Mouse (Mus musculus) T-cell, adult 2 months (primary cell): Measurements from ENCODE around the gene Atp6v0c.
A peak's percentile ranks its signal among the peaks of the same experiment; 100 is the strongest.
"Not testable (repeated sequence)": the region's sequence is repeated elsewhere in the genome, so short reads cannot be mapped to it uniquely, and the experiment has no call there.

Experiments
- DNase-seq: peaks from one replicate; pipeline ENCODE4 v3.0.0; 2022; ENCODE audit warnings: low spot score

The Atp6v0c gene

GRCm38 (mm10) chr17:24157121-24157520 lies 12.4 kb downstream of the Atp6v0c start:
- no peak for DNase-seq

- no peak for DNase-seq
Measured at GRCm38 (mm10) chr17:24156394-24156793, 13.1 kb downstream of the Atp6v0c start.

DNA sequence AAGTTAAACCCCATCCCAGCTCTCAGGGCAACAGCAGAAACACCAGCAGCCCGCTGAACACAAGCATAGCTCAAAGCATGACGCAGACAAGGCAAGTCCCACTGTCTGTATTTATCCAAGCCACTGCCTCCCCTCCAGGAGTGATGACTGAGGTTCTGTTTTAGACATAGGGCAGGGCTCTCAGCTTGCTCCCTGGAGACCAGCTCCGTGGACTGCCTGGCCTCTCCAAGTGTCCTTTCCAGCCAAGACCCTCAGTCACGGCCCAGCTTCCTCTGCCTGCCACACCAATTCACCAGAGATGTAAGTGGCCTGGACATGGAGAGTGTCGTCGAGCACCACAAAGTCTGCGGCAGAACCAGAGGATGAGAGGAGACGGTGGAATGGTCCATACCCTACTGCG lies 13.8 kb downstream of the Atp6v0c start:
- DNase-seq = no peak

DNA sequence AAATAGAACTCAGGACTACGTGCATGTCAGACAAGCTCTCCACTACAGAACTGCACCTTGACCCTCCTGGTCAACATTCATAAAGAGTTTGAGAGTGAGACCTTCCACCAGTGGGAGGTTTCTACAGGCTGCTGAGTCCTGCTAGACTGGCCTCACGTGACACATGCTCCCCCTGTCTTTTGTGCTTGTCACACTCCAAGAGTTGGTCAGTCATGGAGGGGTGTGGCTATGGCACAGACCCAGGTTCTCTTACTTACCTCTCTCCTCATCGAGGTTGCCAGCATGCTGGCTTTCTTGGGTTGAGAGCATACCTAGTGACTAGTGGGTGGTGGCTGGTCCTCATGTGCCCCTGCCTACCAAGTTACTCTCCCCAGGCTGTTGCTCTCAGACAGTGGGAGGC lies 15.0 kb downstream of the Atp6v0c start:
- DNase-seq = no peak

DNA sequence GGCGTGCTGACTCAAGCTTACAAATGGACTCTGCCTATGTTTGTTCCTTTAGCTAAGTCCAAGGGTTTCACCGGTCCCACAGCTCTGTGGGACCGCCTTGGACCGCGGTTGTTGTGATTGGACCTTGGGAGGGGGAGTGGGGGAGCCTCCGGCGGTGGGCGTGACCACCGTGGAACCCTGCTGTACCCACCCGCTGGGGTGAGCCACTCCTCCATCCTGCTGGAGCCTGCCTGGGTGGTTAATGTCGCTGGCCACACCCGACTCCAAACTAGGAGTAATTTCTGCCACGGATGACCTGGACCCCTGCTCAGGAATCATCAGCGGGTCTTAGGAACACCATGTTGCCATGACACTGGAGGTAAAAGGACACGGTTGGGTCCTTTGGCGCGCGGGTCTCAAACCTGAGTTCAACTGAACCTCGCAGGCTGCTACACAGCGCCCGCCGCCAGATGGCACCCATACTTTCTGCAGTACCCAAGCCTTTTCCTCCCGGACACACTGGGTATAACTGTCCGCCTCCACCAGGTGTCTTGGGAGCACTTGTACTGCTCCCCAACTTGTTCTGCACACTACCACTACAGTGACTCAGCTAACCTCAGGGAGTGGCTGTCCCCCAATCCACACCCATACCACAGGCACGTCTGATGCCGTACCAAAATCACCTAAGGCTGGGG lies 17.5 kb downstream of the Atp6v0c start:
- peak; percentile 88 for DNase-seq

- DNase-seq = no peak
Measured at GRCm38 (mm10) chr17:24151382-24151781, 18.1 kb downstream of the Atp6v0c start.

DNA sequence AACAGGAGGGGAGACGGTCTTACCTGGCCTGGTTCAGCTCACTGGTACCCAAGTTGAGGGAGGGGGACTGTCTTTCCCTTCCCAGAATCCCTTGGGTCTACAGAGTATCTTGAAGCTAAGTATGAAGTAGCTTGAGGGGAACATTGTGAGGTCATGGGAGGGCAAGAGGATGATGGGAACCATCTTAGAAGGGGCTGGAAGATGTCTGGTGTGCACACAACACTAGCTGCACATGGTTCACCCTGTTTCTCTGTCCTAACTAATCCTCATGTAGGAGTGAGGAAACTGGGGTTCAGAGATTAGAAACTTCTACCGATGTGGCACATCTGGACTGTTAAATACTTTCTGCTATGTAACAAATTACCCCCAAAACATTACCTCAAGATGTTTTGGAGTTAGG lies 18.7 kb downstream of the Atp6v0c start, which contains the start of gene Pdpk1:
Gene Pdpk1, minus strand, starts transcription at position 101 of the 400 bp plus-strand sequence.
- DNase-seq = no peak

DNA sequence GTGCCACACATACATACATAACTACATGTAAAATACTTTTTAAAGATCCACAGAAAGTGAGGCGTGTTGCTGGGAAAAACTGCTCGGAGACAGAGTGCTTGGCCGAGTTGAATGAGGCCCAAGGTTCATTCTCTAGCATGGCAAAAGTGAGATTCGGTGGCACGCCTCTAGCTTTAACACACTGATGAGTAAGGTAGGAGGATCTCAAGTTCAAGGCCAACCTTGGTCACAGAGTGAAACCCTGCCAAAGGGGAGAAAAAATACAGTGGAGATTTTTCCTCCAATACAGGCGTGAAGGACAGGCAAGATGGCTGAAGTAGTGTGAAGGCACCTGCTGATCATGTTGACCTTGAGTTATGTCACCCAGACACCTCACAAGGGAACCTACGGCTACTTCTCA lies 20.1 kb downstream of the Atp6v0c start:
- DNase-seq = no peak

DNA sequence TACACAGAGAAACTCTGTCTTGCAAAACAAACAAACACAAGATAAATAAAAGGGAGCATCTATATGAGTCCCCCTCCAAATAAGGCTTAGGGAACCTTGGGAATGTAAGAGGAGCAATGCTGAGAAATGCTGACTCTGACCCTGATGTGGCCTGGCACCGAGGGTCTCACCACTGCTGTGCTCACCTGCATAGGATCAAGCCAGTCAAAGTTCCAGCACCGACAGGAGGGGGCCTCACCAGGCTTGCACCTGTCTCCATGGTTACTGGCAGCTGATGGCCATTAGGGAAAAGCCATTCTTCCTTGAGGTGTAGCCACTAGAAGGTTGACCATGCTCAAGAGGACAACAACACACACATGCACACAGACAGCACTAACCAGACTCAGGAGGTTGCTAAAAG lies 26.6 kb downstream of the Atp6v0c start:
- no peak for DNase-seq

- DNase-seq = peak; percentile 98
Measured at GRCm38 (mm10) chr17:24141425-24141920, 28.0 kb downstream of the Atp6v0c start.

- DNase-seq = peak; percentile 47
Measured at GRCm38 (mm10) chr17:24140845-24141424, 28.6 kb downstream of the Atp6v0c start.

- no peak for DNase-seq
Measured at GRCm38 (mm10) chr17:24139968-24140367, 29.5 kb downstream of the Atp6v0c start.

- no peak for DNase-seq
Measured at GRCm38 (mm10) chr17:24139256-24139655, 30.2 kb downstream of the Atp6v0c start.

DNA sequence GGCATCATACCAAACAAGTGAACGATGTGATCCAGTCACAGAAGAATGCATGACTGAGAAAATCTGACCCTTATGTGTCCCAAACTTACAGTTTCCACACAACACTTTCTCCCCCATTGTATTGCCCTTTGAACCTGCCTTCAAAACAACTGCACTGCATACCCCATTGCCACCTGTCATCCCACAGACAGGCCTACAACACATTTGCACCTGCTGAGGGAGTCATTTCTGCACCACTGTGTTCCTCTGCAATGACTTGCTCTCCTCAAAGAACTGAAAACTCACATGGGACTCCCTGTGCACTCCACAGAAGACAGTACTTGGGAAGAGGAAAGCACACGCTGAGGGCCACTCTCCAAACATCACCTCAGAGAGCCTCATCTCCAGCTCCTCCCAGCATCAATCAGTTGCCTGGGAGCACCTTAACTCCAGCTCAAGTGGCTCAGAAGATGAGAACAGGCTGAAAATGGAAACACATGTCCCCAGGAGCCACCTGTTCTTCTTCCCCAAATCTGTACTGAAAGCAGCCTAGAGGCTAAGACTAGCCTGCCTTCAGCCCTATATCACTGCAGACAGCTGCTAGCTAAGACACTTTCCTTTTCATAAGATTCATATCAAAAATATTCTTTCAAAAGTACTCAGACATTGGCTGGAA lies 32.1 kb downstream of the Atp6v0c start:
- no peak for DNase-seq

- DNase-seq = no peak
Measured at GRCm38 (mm10) chr17:24134062-24134461, 35.4 kb downstream of the Atp6v0c start.

DNA sequence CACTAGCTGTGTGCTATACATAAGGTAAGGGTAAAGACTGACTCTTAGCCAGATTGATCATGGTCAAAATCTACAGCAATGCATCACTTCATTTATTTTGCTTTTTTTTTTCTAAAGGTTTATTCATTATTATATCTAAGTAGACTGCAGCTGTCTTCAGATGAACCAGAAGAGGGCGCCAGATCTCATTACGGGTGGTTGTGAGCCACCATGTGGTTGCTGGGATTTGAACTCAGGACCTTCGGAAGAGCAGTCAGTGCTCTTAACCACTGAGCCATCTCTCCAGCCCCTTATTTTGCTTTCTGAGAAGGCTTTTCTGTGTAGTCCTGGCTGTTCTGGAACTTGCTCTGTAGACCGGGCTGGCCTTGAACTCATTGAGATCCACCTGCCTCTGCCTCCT lies 36.6 kb downstream of the Atp6v0c start:
- DNase-seq = peak; percentile 28

- DNase-seq = no peak
Measured at GRCm38 (mm10) chr17:24131570-24131969, 37.9 kb downstream of the Atp6v0c start.

- not testable (repeated sequence) for DNase-seq
Measured at GRCm38 (mm10) chr17:24129246-24129645, 40.3 kb downstream of the Atp6v0c start.

DNA sequence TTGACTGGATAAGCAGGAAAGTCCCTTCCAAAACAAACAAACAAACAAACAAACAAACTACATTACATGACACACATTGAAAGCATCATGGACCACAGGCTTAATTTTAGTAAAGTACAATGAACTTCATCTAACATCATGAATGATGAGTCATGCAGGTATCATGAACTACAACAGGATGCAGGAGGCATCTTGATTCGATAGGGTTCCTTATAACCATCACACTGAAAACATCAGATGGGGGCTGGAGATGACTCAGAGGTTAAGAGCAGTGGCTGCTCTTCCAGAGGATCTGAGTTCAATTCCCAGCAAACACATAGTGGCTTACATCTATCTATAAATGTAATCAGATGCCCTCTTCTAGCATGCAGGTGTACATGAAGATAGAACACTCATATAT lies 41.9 kb downstream of the Atp6v0c start:
- peak; percentile 12 for DNase-seq

- peak; percentile 40 for DNase-seq
Measured at GRCm38 (mm10) chr17:24126801-24127200, 42.7 kb downstream of the Atp6v0c start.

DNA sequence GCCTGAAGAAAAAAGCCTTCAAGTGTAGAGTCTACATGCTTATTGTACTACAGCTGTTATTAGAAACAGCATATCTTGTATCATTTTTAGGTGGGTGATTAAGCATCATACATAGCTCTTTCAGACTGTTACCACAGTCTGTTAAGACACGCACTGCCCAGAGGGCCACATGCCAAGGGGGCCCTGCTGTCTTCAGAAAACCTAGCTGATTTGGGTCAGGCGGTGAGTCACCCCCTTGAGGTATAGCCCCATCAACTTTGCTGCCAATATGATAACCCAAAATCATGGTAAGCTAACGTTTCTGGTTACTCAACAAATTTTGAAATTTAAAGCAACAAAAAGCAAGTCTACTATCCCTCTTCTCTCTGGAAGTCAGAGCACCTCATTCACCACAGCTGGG lies 50.1 kb downstream of the Atp6v0c start:
- DNase-seq = no peak
